Mouse (Mus musculus): ENCODE results near the gene Meis2. TPM values are rescaled to one million over a fixed set of nuclear protein-coding genes. Genes with fewer than 3 reads are reported as not detected.

Meis2 gene
- polyA plus RNA-seq, 1 experiment from 2014 or later, result 52.8 TPM

- 77% methylated on average over 3 of the region's 3 CpGs for WGBS
- Histone ChIP-seq H3K4me2 (ENCODE audit: low read length) (no peak overlapping the region), H3K9me3 (replicated peaks; ENCODE audit: low read length) (no peaks in the 10 kb centered on the region), H3K27ac (no peak overlapping the region), H3K27me3 (ENCODE audit: insufficient read depth, low read length) (no peaks in the 10 kb centered on the region), H3K9ac (ENCODE audit: low read depth, low read length) (no peak overlapping the region), H3K4me1 (replicated peaks; ENCODE audit: insufficient read depth, low read length) (peaks cover 2% of the 10 kb centered on the region), H3K4me3 (replicated peaks; ENCODE audit: low read depth, low read length) (no peak overlapping the region), H3K36me3 (ENCODE audit: insufficient read depth, low read length) (no peaks in the 10 kb centered on the region)
- TF ChIP-seq CTCF (IDR thresholded peaks at IDR 0.05; ENCODE audit: low read depth), result no peak
- ATAC-seq (replicated peaks; ENCODE audit: low FRiP score, low read depth) (no peak), DNase-seq (ENCODE audit: low spot score) (no peak)
Measured at GRCm38 (mm10) chr2:115890030-115890429, 175.6 kb downstream of the Meis2 start.

GRCm38 (mm10) chr2:115889212-115889611 is 176.4 kb downstream of the Meis2 start:
- H3K9ac ChIP-seq (ENCODE audit: low read depth, low read length), result no peak overlapping the region
- H3K4me3 ChIP-seq (replicated peaks; ENCODE audit: low read depth, low read length), result no peak overlapping the region
- no peak for DNase-seq (ENCODE audit: low spot score)
- no peak; the same call in 1 of the 2 replicates for ATAC-seq (replicated peaks; ENCODE audit: low FRiP score, low read depth)
- WGBS, result 67% methylated on average over 4 of the region's 4 CpGs
- H3K9me3 ChIP-seq (replicated peaks; ENCODE audit: low read length), result no peaks in the 10 kb centered on the region
- no peaks in the 10 kb centered on the region for H3K36me3 ChIP-seq (ENCODE audit: insufficient read depth, low read length)
- no peak overlapping the region for H3K4me2 ChIP-seq (ENCODE audit: low read length)
- H3K4me1 ChIP-seq (replicated peaks; ENCODE audit: insufficient read depth, low read length), result peaks cover 2% of the 10 kb centered on the region; the same call in 1 of the 2 replicates
- no peak for TF ChIP-seq CTCF (IDR thresholded peaks at IDR 0.05; ENCODE audit: low read depth)
- H3K27ac ChIP-seq, result no peak overlapping the region
- H3K27me3 ChIP-seq (ENCODE audit: insufficient read depth, low read length), result no peaks in the 10 kb centered on the region

GRCm38 (mm10) chr2:115888336-115889077 is 177.1 kb downstream of the Meis2 start:
- Histone ChIP-seq H3K9me3 (replicated peaks; ENCODE audit: low read length) (no peaks in the 10 kb centered on the region), H3K4me2 (ENCODE audit: low read length) (no peak overlapping the region), H3K27ac (no peak overlapping the region), H3K36me3 (ENCODE audit: insufficient read depth, low read length) (no peaks in the 10 kb centered on the region), H3K4me3 (replicated peaks; ENCODE audit: low read depth, low read length) (no peak overlapping the region), H3K27me3 (ENCODE audit: insufficient read depth, low read length) (no peaks in the 10 kb centered on the region), H3K4me1 (replicated peaks; ENCODE audit: insufficient read depth, low read length) (peaks cover 2% of the 10 kb centered on the region; the same call in 1 of the 2 replicates), H3K9ac (ENCODE audit: low read depth, low read length) (no peak overlapping the region)
- DNase-seq (ENCODE audit: low spot score), result peak; percentile 49
- TF ChIP-seq CTCF (IDR thresholded peaks at IDR 0.05; ENCODE audit: low read depth), result no peak
- WGBS, result 45% methylated on average over 5 of the region's 5 CpGs
- no peak for ATAC-seq (replicated peaks; ENCODE audit: low FRiP score, low read depth)

GRCm38 (mm10) chr2:115887631-115888030 is 178.0 kb downstream of the Meis2 start:
- H3K4me2 ChIP-seq (ENCODE audit: low read length), result no peak overlapping the region
- no peaks in the 10 kb centered on the region for H3K27me3 ChIP-seq (ENCODE audit: insufficient read depth, low read length)
- H3K4me1 ChIP-seq (replicated peaks; ENCODE audit: insufficient read depth, low read length), result peaks cover under 1% of the 10 kb centered on the region; the same call in 1 of the 2 replicates
- no peaks in the 10 kb centered on the region for H3K9me3 ChIP-seq (replicated peaks; ENCODE audit: low read length)
- H3K4me3 ChIP-seq (replicated peaks; ENCODE audit: low read depth, low read length), result no peak overlapping the region
- 71% methylated on average over 1 of the region's 1 CpGs for WGBS
- H3K36me3 ChIP-seq (ENCODE audit: insufficient read depth, low read length), result no peaks in the 10 kb centered on the region
- H3K9ac ChIP-seq (ENCODE audit: low read depth, low read length), result no peak overlapping the region
- DNase-seq (ENCODE audit: low spot score), result no peak
- no peak for TF ChIP-seq CTCF (IDR thresholded peaks at IDR 0.05; ENCODE audit: low read depth)
- ATAC-seq (replicated peaks; ENCODE audit: low FRiP score, low read depth), result no peak
- H3K27ac ChIP-seq, result no peak overlapping the region

- H3K27ac ChIP-seq, result no peak overlapping the region
- H3K27me3 ChIP-seq (ENCODE audit: insufficient read depth, low read length), result no peaks in the 10 kb centered on the region
- no peaks in the 10 kb centered on the region for H3K9me3 ChIP-seq (replicated peaks; ENCODE audit: low read length)
- WGBS, result 65% methylated on average over 9 of the region's 9 CpGs
- TF ChIP-seq CTCF (IDR thresholded peaks at IDR 0.05; ENCODE audit: low read depth), result no peak
- H3K4me1 ChIP-seq (replicated peaks; ENCODE audit: insufficient read depth, low read length), result no peaks in the 10 kb centered on the region; the same call in 1 of the 2 replicates
- ATAC-seq (replicated peaks; ENCODE audit: low FRiP score, low read depth) (no peak), DNase-seq (ENCODE audit: low spot score) (no peak)
- no peak overlapping the region for H3K9ac ChIP-seq (ENCODE audit: low read depth, low read length)
- no peak overlapping the region for H3K4me2 ChIP-seq (ENCODE audit: low read length)
- no peak overlapping the region for H3K4me3 ChIP-seq (replicated peaks; ENCODE audit: low read depth, low read length)
- H3K36me3 ChIP-seq (ENCODE audit: insufficient read depth, low read length), result no peaks in the 10 kb centered on the region
Measured at GRCm38 (mm10) chr2:115884184-115884583, 181.5 kb downstream of the Meis2 start.

- WGBS, result 73% methylated on average over 10 of the region's 10 CpGs
- TF ChIP-seq CTCF (IDR thresholded peaks at IDR 0.05; ENCODE audit: low read depth), result no peak
- ATAC-seq (replicated peaks; ENCODE audit: low FRiP score, low read depth), result no peak
Measured at GRCm38 (mm10) chr2:115883520-115883919, 182.1 kb downstream of the Meis2 start.

More at GRCm38 (mm10) chr2:115883520-115883919, 182.1 kb downstream of the Meis2 start:
- no peak for DNase-seq (ENCODE audit: low spot score)
- H3K9me3 ChIP-seq (replicated peaks; ENCODE audit: low read length), result no peaks in the 10 kb centered on the region
- H3K4me1 ChIP-seq (replicated peaks; ENCODE audit: insufficient read depth, low read length), result no peaks in the 10 kb centered on the region
- no peaks in the 10 kb centered on the region for H3K27me3 ChIP-seq (ENCODE audit: insufficient read depth, low read length)
- H3K36me3 ChIP-seq (ENCODE audit: insufficient read depth, low read length), result no peaks in the 10 kb centered on the region
- H3K4me2 ChIP-seq (ENCODE audit: low read length), result no peak overlapping the region
- H3K27ac ChIP-seq, result no peak overlapping the region
- no peak overlapping the region for H3K9ac ChIP-seq (ENCODE audit: low read depth, low read length)
- H3K4me3 ChIP-seq (replicated peaks; ENCODE audit: low read depth, low read length), result no peak overlapping the region

Measured in kidney, postnatal 0 days (tissue).